Mouse (Mus musculus): Measurements from ENCODE around the gene Mmp9.

DNA sequence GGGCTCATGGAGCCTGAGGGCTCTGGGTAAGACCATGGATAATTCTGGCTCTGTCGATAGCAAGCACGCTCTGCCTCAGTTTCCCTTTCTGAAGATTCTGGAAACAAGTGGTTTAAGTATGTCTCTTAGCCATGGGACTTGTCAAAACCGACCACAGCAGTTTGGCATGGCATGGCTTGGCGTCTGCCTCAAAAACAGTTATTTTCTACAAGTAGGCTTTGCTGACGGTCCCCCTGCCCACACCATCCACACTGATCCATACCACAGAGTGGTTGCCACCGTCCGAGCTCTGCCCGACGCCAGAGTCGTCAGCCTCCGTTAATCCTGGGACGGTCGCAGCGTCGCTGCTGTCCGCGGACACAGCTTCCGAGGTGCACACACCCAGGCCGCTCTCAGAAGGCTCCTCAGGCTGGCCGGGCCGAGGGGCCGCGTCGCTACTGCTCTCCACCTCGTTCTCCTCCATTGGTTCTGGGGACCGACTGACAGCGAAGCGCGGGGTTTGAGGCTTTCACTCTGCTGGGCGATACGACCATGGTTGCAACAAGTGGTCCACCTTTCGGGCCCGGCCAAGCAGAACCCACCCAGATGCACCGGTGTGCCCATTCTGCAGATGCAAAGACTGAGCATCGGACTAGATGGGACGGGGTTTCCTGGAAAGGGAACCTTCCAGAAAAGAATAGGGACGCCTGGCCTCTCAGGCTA is 30.1 kb upstream of the Mmp9 start:
- no peak for TF ChIP-seq POLR2A (IDR thresholded peaks at IDR 0.05; ENCODE audit: control insufficient read depth, extremely low read depth, insufficient read depth, low read length, poor library complexity)
- TF ChIP-seq CTCF (IDR thresholded peaks at IDR 0.05; ENCODE audit: borderline replicate concordance, control insufficient read depth, extremely low read depth, insufficient read depth, low read length, poor library complexity): no peak
